9 mouse cellular contexts compared by ENCODE assay signal in the genomic region with DNA sequence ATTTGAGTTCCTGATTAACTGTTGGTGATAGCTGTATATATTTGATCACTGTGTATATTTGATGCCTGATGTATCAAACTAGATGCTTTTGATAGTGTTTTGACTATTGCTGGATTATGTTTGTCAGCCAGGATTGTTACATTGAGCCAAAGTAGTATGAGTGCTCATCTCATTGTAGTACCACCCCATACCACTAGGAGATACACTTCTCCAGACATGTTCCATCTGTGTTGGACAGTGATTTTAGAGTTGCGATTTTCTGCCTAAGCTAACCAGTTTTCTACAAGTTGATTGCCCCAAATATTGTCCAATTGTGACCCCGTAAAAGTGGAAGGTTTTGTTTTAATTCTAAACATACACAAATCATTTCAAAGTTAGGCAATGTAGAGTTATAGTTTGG. TPM values are rescaled to one million over a fixed set of nuclear protein-coding genes. Genes with fewer than 3 reads are reported as not detected.
DNase-seq lines count a peak whose midpoint lies in the region; ATAC-seq and TF ChIP-seq lines count a peak whose summit lies in the region.
"Had no signal": no experiment of that assay in that cellular context is flagged by ENCODE, and none has a peak within 500 bp of the region (broad histone marks: within the 10 kb centered on the region; RNA-seq: fewer than 3 reads in every experiment).

No protein-coding gene starts in this region.

- no peak overlapping the region for H3K4me2 ChIP-seq in kidney, embryonic 14.5 days (replicated peaks; ENCODE audit: low read depth, low read length)
- H3K4me2 ChIP-seq: hindbrain, embryonic 13.5 days had no signal

- no peaks in the 10 kb centered on the region for H3K27me3 ChIP-seq in kidney, adult 2 months (replicated peaks; ENCODE audit: control insufficient read depth, insufficient read depth, low read length)
- no peaks in the 10 kb centered on the region for H3K27me3 ChIP-seq in kidney, embryonic 14.5 days (ENCODE audit: control insufficient read depth, insufficient read depth, low read length)
- H3K27me3 ChIP-seq: hindbrain, embryonic 13.5 days had no signal

- H3K36me3 ChIP-seq in kidney, adult 2 months (ENCODE audit: control insufficient read depth, insufficient read depth, low read length) = no peaks in the 10 kb centered on the region
- no peaks in the 10 kb centered on the region for H3K36me3 ChIP-seq in kidney, embryonic 14.5 days (ENCODE audit: control insufficient read depth, insufficient read depth, low read length)
- H3K36me3 ChIP-seq: hindbrain, embryonic 13.5 days had no signal

- no peak for TF ChIP-seq CTCF in kidney, adult 2 months (conservative IDR thresholded peaks at IDR 0.05; ENCODE audit: insufficient read depth, insufficient read length, low read depth, low read length)

- H3K27ac ChIP-seq in kidney, adult 2 months (ENCODE audit: insufficient read depth, low read depth, low read length) = no peak overlapping the region
- no peak overlapping the region for H3K27ac ChIP-seq in kidney, embryonic 14.5 days (ENCODE audit: low read depth, low read length)
- H3K27ac ChIP-seq: hindbrain, embryonic 13.5 days had no signal

- H3K4me3 ChIP-seq in kidney, adult 2 months (ENCODE audit: insufficient read depth, low read depth, low read length) = no peak overlapping the region
- no peak overlapping the region for H3K4me3 ChIP-seq in kidney, embryonic 14.5 days (ENCODE audit: low read length)
- H3K4me3 ChIP-seq: hindbrain, embryonic 13.5 days had no signal

- no peak overlapping the region for H3K9ac ChIP-seq in kidney, embryonic 14.5 days (ENCODE audit: low read depth, low read length)
- H3K9ac ChIP-seq: hindbrain, embryonic 13.5 days had no signal

- ATAC-seq in kidney, embryonic 14.5 days (ENCODE audit: low FRiP score, low TSS enrichment) = no peak

- H3K9me3 ChIP-seq in kidney, embryonic 14.5 days (ENCODE audit: control insufficient read depth, low read length) = no peaks in the 10 kb centered on the region
- H3K9me3 ChIP-seq: hindbrain, embryonic 13.5 days had no signal

- H3K4me1 ChIP-seq in kidney, adult 2 months (ENCODE audit: control insufficient read depth, insufficient read depth, low read length) = no peaks in the 10 kb centered on the region
- no peaks in the 10 kb centered on the region for H3K4me1 ChIP-seq in kidney, embryonic 14.5 days (ENCODE audit: control insufficient read depth, insufficient read depth, low read length)
- H3K4me1 ChIP-seq: hindbrain, embryonic 13.5 days had no signal

- DNase-seq in kidney, adult 2 months = peak; percentile 20
- DNase-seq in thymus, postnatal 14 days = peak; percentile 10
- no peak for DNase-seq in thymus, postnatal 25 days
- peak; percentile 37 for DNase-seq in adipocyte (ENCODE audit: low spot score)
- DNase-seq in cerebellum, adult 9-10 months = no peak
- no peak for DNase-seq in layer of hippocampus, adult 9-10 months (ENCODE audit: low spot score)
- DNase-seq: gastrocnemius, postnatal 36 days had no signal

- WGBS in kidney, adult 2 months = 46% methylated on average over 2 of the region's 2 CpGs
- 70% methylated on average over 2 of the region's 2 CpGs for WGBS in kidney, embryonic 14.5 days

- TF ChIP-seq POLR2A in kidney, adult 2 months (IDR thresholded peaks at IDR 0.05; ENCODE audit: low read depth, low read length) = no peak

RNA-seq across cellular contexts. Expression of a gene that starts 51.8 kb away (rescaled TPM):
- polyA plus RNA-seq in kidney, adult 2 months (2012; rRNA removed) = 6.4 and 7.4 TPM in 2 replicates
- 12.6 and 16.7 TPM in 2 replicates for polyA plus RNA-seq in kidney, embryonic 14.5 days (2014; fragmentation: Nextera tagmentation; extraction: Ambion mirVana)

Comparison
In these comparisons a context has a peak if more than half of its experiments do, and no peak if none do; other contexts are left out.
1. DNase-seq: peak in kidney, adult 2 months (single experiment), thymus, postnatal 14 days (single experiment) and adipocyte (single experiment); none in thymus, postnatal 25 days (single experiment), cerebellum, adult 9-10 months (single experiment) and layer of hippocampus, adult 9-10 months (single experiment).